Mouse (Mus musculus) retina, postnatal 7 days (tissue): ENCODE data around the gene Stard7.

Experiments used
- DNase-seq: peaks from one replicate; pipeline ENCODE4 v3.0.0-alpha.2; 2012; ENCODE audit warnings: low read depth, low spot score

Gene Stard7

GRCm38 (mm10) chr2:127319071-127319470, 49.1 kb downstream of the Stard7 start:
- DNase-seq: no peak

- no peak for DNase-seq
These were observed 52.8 kb downstream of the Stard7 start for GRCm38 (mm10) chr2:127322671-127323285.

- DNase-seq: no peak
These were observed 53.6 kb downstream of the Stard7 start for GRCm38 (mm10) chr2:127323667-127324066.

GRCm38 (mm10) chr2:127324456-127324855, 54.4 kb downstream of the Stard7 start:
- DNase-seq: no peak

GRCm38 (mm10) chr2:127328090-127328851, 58.3 kb downstream of the Stard7 start:
- DNase-seq: no peak

- DNase-seq: no peak
These were observed 63.0 kb downstream of the Stard7 start for GRCm38 (mm10) chr2:127332807-127333570.

GRCm38 (mm10) chr2:127333945-127334603, 64.1 kb downstream of the Stard7 start:
- no peak for DNase-seq

GRCm38 (mm10) chr2:127335078-127335541, 65.1 kb downstream of the Stard7 start:
- DNase-seq: no peak

- peak; percentile 34 for DNase-seq
These were observed 65.9 kb downstream of the Stard7 start, which contains the start of gene Dusp2 for GRCm38 (mm10) chr2:127335767-127336496. Dusp2 (plus strand) TSS chr2:127336159.

GRCm38 (mm10) chr2:127336497-127336832, 66.4 kb downstream of the Stard7 start:
- no peak for DNase-seq

- no peak for DNase-seq
These were observed 66.9 kb downstream of the Stard7 start for GRCm38 (mm10) chr2:127336885-127337284.

GRCm38 (mm10) chr2:127337531-127337930, 67.5 kb downstream of the Stard7 start:
- DNase-seq: no peak

GRCm38 (mm10) chr2:127338012-127338411, 68.0 kb downstream of the Stard7 start:
- DNase-seq: no peak

GRCm38 (mm10) chr2:127338416-127338815, 68.4 kb downstream of the Stard7 start, which contains the start of gene Astl:
Astl (plus strand) TSS chr2:127338639.
- no peak for DNase-seq

GRCm38 (mm10) chr2:127338833-127339232, 68.8 kb downstream of the Stard7 start:
- no peak for DNase-seq

GRCm38 (mm10) chr2:127339262-127339661, 69.2 kb downstream of the Stard7 start:
- DNase-seq: no peak

GRCm38 (mm10) chr2:127341159-127341558, 71.1 kb downstream of the Stard7 start:
- DNase-seq: peak; percentile 39

GRCm38 (mm10) chr2:127346334-127346733, 76.3 kb downstream of the Stard7 start:
- DNase-seq: no peak

- no peak for DNase-seq
These were observed 77.3 kb downstream of the Stard7 start for GRCm38 (mm10) chr2:127347147-127347985.
